Mouse (Mus musculus) splenic B cell, adult 2 months (primary cell): ENCODE results near the gene Tmem176a.
"Not testable (repeated sequence)": the region's sequence is repeated elsewhere in the genome, so short reads cannot be mapped to it uniquely, and the experiment has no call there.

Source experiments
- DNase-seq: peaks from one replicate; pipeline ENCODE4 v3.0.0-alpha.2; 2011; ENCODE audit warnings: low read depth, low spot score
- H3K27me3 ChIP-seq: 2 replicates; pipeline ENCODE4 v1.6.1; 2012; ENCODE audit warnings: mild to moderate bottlenecking, low read length, moderate library complexity, mixed read lengths; ENCODE audit not compliant: control insufficient read depth, poor library complexity, insufficient read depth, severe bottlenecking
- H3K36me3 ChIP-seq: 2 replicates; pipeline ENCODE4 v1.6.1; 2012; ENCODE audit warnings: mild to moderate bottlenecking, low read length, moderate library complexity, mixed read lengths; ENCODE audit not compliant: control insufficient read depth, poor library complexity, insufficient read depth, severe bottlenecking

Tmem176a gene

DNA sequence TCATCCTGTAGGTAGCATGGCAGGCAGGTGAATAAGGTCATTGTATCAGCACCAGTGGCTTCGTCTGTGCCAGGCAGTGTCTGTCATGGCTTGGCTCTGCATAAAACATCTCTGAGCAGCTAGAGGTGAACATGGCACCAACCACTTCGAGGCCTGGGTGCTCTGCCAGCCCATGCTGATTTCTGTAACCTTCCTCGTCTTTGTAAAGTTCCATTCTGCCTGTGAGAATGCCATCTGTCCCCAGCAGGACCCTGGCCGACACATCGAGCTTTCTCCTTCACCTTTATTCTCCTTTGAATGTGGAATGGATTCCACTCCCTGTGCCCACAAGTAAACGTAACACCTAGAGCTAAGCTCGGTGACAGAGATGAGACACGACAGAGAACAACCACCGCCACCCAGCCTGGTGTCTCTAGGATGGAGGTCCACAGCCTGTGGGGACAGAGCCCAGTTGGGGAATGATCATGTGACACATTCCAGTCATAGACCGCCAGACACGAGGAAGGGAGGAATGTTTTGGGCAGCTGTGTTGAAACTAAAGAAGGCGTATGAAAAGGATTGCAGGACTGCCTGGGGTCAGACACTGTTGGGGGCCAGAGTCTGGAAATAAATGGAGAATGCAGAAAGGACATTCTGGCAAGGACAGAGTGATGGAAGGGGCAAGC, 21.0 kb downstream of the Tmem176a start:
- Histone ChIP-seq H3K36me3 (no peaks in the 10 kb centered on the region), H3K27me3 (no peaks in the 10 kb centered on the region)
- no peak for DNase-seq

DNA sequence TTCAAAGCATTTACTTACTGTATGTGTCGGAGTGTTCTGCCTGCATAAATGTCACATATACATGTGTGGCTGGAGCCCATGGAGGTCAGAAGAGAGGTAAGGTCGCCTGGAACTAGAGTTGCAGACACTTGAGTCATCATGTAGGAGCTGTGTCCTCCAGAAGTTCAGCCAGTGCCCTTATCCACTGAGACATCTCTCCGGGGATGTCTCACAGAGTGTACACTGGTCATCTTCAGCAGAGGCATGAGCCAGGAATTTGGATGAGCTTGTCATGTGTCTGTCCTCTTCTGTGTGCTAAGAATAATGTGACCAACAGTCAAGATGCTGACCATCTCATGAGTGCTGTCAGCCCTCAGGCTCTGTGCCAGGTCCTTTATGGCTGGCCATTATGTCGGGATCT, 22.1 kb downstream of the Tmem176a start:
- H3K27me3 ChIP-seq = no peaks in the 10 kb centered on the region
- H3K36me3 ChIP-seq = no peaks in the 10 kb centered on the region
- DNase-seq = no peak

DNA sequence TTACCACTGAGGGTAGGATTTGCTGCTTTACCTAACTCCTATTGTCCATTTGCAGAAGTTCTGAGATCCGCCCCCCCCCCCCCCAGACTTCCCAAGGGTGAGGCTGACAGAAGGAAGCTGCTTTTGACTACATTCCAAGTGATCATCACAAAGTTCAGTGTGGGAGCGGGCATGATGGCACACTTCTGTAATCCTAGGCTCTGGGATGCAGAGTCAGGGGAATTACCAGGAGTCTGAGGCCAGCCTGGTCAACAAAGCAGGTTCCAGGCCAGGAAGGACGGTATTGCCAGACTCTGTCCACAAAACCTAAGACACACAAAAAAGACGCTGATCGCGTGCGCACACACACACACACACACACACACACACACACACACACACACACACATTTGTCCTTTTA, 22.8 kb downstream of the Tmem176a start:
- no peaks in the 10 kb centered on the region for H3K36me3 ChIP-seq
- H3K27me3 ChIP-seq = no peaks in the 10 kb centered on the region
- DNase-seq = no peak

DNA sequence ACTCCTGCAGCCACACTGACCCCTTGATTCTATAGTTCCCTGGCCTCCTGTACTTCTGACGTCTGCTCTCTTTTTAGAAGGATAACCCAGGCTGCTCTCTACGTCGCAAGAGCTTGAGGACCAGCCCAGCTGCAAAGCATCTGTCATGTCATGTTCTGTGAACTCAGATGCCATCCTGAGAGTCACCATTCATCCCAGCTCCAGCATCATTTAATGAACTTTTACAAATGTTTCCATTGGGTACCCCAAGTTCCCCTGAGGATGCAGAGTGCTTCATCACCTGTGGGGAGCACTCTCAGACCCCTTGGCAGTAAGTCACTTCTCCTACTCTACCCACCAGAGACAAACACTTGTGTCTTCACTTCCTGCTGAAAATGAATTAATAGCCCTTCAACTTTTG, 23.5 kb downstream of the Tmem176a start:
- Histone ChIP-seq H3K27me3 (no peaks in the 10 kb centered on the region), H3K36me3 (no peaks in the 10 kb centered on the region)
- no peak for DNase-seq

DNA sequence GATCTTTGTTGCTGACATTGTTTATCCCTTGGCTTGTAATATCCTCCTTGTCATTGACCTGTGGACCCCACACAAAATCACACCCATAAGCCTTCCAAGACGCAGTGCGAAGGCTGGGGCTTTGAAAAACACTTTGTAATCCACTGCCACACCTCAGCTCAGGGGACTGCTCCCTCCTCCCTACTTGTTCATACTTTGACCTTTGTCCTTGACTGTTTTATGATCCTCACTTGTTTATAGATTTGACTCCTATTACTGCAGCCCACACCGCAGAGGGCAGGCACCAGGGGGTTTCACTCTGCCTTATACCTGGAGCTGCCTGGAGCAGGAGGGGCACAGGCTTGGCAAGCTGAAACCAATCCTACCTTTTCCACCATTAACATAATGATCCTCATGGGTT, 24.0 kb downstream of the Tmem176a start:
- DNase-seq = no peak
- Histone ChIP-seq H3K36me3 (no peaks in the 10 kb centered on the region), H3K27me3 (no peaks in the 10 kb centered on the region)

DNA sequence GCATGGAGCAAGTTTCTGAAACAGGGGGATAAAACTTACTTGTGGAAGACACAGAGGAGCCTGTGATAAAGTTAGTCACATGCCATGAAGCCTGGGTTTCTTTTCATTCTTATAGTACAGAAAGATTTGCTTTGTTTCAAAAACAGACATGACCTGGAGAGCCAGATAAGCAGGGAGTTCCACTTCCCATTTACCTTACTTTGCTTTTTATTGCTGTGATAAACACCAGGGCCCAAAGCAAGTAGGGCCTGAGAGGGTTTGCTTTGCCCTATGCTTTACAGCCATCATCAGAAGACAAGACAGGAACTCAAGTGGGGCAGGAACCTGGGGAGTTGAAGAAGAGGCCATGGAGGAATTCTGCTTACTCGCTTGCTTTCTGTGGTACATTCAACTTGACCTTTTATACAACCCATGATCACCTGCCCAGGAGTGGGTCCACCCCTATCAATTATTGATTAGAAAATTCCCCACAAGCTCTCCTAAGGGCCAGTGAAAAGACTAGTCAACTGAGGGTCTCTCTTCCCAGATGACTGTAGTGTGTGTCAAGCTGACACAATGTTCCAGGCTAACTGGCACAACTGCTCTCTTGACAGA, 24.5 kb downstream of the Tmem176a start:
- H3K27me3 ChIP-seq = no peaks in the 10 kb centered on the region
- DNase-seq = no peak
- H3K36me3 ChIP-seq = no peaks in the 10 kb centered on the region

DNA sequence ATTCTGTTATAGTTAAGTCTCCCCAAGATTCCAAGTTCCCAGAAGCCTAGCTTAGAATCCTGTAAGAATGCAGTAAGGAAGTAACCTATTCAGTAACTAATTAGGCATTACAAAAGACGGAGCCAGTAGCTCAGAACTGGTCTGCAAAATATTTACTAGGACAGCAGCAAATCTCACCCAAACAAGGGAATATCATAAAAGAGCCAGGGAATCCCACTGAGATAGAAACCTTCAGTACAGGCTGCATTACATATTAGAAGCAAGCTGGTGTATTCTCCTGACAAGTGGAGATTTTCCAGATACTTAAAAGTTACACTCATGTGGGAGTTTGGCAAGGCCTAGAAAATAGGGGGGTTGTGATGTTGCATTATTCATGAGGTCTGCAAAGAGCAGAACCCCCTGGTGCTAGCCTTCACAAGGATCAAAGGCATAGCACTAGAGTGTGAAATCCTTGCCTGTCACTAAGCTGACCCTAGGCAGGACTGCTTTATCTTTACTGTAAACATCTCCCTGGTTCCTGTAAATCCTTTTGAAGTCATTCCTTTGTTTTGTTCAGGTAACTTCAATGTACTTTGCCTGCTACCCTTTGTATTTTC, 25.7 kb downstream of the Tmem176a start:
- H3K36me3 ChIP-seq, DNase-seq, H3K27me3 ChIP-seq: not testable (repeated sequence)

DNA sequence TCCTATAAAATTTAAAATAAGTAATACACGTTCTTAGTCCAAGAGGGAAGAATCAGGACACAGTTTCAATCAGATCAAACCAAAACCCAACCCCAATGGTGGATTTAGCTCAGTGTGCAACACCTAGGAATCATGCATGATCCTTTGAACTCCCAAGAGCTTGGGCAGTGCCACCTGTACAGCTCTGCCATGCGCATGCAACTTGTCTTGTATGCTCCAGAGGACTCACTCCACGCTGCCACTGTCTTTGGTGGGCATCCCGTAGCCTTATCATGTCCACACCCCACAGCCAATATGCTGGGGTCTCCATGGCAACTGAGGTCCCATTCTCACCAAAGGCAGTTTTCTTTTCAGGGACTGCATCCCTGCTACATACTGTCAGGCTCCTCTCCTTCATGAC, 26.4 kb downstream of the Tmem176a start:
- H3K27me3 ChIP-seq = no peaks in the 10 kb centered on the region
- H3K36me3 ChIP-seq = no peaks in the 10 kb centered on the region
- no peak for DNase-seq

DNA sequence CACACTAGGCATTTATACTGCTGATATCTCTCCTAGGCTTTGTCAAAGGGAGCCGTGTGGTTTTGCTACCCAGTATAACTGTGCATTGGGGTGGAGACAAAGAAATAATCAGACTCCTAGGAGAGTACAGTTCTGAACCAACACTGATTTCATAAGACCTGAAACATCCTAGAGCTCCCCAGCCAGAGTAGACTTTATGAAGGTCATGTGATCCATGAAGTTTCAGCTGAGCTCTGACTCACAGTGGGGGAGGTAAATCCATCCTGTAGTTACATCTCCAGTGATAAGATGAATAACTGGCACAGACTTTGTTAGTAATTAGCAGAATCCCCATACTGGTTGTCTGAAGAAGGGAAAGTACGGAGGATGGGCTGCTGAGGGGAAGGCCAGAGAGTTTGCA, 29.1 kb downstream of the Tmem176a start:
- H3K27me3 ChIP-seq = no peaks in the 10 kb centered on the region
- DNase-seq = no peak
- no peaks in the 10 kb centered on the region for H3K36me3 ChIP-seq

DNA sequence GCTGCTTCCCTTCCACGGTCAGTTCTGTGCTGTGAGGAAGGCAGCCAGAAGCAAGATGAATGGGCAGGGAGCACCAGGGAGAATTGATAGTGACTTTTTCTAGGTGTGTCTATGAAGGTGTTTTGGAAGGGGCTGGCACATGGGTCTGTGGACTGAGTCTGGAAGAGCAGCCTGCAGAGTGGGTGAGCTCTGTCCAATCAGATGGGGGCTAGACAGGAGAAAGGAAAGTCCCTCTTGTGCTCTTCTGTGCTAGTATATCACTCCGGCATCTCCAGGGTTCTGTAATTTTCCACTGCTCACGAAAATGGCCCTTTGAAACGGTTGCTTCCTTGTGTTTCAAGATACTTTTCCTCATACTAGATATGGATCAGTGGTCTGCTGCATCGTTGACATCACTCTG, 31.9 kb downstream of the Tmem176a start, which contains the start of gene Aoc1:
Gene Aoc1, plus strand, starts transcription at position 301 of the 400 bp plus-strand sequence.
- DNase-seq = no peak
- H3K27me3 ChIP-seq = no peaks in the 10 kb centered on the region
- H3K36me3 ChIP-seq = no peaks in the 10 kb centered on the region

DNA sequence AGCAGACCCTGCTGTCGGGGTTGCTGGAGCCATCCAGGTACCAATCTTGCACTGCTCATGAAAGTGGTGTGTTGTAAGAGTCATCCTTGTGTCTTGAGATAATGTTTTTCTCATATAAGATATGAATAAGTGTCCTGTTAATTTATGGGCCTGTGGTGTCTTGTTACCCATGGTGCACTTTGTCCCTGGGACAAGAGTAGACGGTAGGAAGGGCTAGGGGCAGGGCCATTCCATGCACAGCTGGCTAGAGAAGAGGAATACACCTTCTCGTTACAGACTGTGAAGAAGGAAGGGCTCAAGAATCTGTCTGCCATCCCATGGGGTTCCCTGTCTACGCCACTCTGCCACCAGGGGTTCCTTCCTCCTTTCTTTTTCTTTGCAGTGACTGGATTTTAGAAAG, 33.9 kb downstream of the Tmem176a start:
- Histone ChIP-seq H3K27me3 (no peaks in the 10 kb centered on the region), H3K36me3 (no peaks in the 10 kb centered on the region)
- DNase-seq = no peak

DNA sequence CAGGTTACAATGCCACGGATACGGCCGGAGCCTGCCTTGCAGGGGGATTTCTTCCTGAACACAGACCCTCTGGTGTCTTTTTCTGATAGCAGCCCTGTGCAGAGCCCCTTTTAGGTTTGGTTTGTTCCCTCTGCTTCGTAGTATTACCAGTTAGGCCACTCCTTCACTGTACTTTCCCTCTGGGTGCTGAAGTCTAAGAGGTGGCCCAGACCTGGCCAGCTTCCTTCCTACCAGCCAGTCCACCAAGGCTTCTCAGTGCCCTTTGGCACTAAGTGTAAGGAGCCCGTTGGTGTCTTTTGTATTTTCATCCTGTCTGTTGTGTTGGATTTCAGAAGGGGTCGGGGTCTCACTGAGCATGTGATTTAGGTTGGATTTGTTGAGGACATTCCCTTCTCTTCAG, 34.8 kb downstream of the Tmem176a start:
- Histone ChIP-seq H3K27me3 (no peaks in the 10 kb centered on the region), H3K36me3 (no peaks in the 10 kb centered on the region)
- DNase-seq = no peak

DNA sequence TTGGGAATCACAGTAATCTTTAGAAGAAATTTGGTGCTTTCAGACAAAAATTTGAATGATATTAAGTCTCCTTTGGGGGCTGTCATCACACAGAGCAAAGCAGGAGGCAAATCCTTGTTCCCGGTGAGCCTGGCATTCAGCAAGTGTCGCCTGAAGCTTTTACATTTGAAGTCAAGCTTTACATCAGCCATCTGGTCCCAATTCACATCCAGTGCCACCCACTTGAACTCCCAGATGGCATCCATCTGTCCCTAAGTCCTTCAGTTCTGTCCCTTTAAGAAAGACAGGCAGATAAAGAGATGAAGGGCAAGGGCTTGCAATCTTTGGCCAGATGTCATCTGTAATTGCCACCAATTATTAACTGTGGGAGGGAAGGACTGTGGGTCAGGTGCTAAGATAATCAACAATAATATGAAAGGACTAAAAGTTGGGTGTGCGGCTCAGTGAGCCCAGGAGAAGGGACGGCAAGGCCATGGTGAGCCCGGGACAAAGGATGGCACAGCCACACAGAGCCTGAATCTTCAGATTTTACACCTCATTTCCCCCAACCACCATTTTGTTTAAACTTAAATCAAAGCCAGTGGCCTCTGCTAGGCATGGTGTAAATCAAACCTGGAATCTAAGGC, 35.9 kb downstream of the Tmem176a start:
- no peaks in the 10 kb centered on the region for H3K36me3 ChIP-seq
- DNase-seq = no peak
- no peaks in the 10 kb centered on the region for H3K27me3 ChIP-seq

DNA sequence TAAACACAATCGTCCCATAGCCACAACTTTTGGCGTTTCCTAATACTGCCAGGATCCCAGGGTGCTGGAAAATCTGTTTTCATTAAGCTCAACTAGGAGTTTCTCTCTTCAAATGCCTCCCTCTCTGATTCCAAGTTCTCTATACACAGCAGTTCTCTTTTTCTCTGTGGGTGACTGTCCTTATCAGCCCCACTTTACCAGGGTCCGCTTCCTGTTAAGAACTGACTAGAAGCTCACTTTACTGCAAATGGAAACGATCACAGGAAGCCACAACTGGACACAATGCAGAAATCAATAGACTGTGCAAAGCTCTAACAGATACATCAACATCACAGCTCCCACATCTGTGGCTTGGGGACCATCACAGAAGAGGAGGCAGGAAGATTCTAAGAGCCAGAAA, 53.5 kb downstream of the Tmem176a start:
- no peak for DNase-seq
- H3K36me3 ChIP-seq = no peaks in the 10 kb centered on the region
- H3K27me3 ChIP-seq = no peaks in the 10 kb centered on the region
